Mouse (Mus musculus): Measurements from ENCODE around the gene Lgmn.

GRCm38 (mm10) chr12:102422623-102423320 is 16.8 kb downstream of the Lgmn start:
- no peak for TF ChIP-seq CTCF (IDR thresholded peaks at IDR 0.05; ENCODE audit: borderline replicate concordance, insufficient read depth, low read length)
- TF ChIP-seq POLR2A (IDR thresholded peaks at IDR 0.05; ENCODE audit: low read depth, low read length): no peak
